Mouse (Mus musculus) heart, postnatal 36 days (tissue): ENCODE results near the gene Cfap221. TPM values are rescaled to one million over a fixed set of nuclear protein-coding genes. Genes with fewer than 3 reads are reported as not detected.

Source experiments
- DNase-seq, 2 experiments: peaks; one replicate each; pipeline ENCODE4 v3.0.0; 2021 to 2022
- intact Hi-C: fragments of 180-260 bp; cut with DNase I; formaldehyde crosslinking; loops from one replicate; pipeline ENCODE4 v1.15.1; 2025
- total RNA-seq, 2 experiments: library from RNA; stranded (reverse); gene quantifications; 2 replicates each; pipeline ENCODE4 v1.2.3; 2021

The Cfap221 gene
- total RNA-seq: not detected

GRCm38 (mm10) chr1:119996798-119997581, at the start of gene Cfap221:
Gene Cfap221 (minus strand): TSS chr1:119997234.
- intact Hi-C loops: no loop called here
- peak; percentile 39 to 49 for DNase-seq

GRCm38 (mm10) chr1:120044584-120044983, 47.5 kb upstream of the Cfap221 start:
- no peak for DNase-seq
- intact Hi-C loops: no loop called here

- intact Hi-C loops: no loop called here
- DNase-seq: no peak
Observed at GRCm38 (mm10) chr1:120042421-120042820, 45.4 kb upstream of the Cfap221 start.

- intact Hi-C loops: no loop called here
- no peak for DNase-seq
Observed at GRCm38 (mm10) chr1:120038594-120038993, 41.6 kb upstream of the Cfap221 start.

GRCm38 (mm10) chr1:120037021-120037683, 40.1 kb upstream of the Cfap221 start:
- no peak for DNase-seq
- intact Hi-C loops: no loop called here

GRCm38 (mm10) chr1:120035456-120036034, 38.5 kb upstream of the Cfap221 start:
- intact Hi-C loops: no loop called here

GRCm38 (mm10) chr1:120034793-120035192, 37.8 kb upstream of the Cfap221 start:
- DNase-seq: no peak
- intact Hi-C loops: no loop called here

More at GRCm38 (mm10) chr1:120035456-120036034, 38.5 kb upstream of the Cfap221 start:
- no peak for DNase-seq

- intact Hi-C loops: loop anchor here (1.0 to 2.0 kb wide), 2 partner anchors 60 to 121 kb away; no protein-coding TSS in a partner anchor
- DNase-seq: no peak
Observed at GRCm38 (mm10) chr1:120033469-120033854, 36.4 kb upstream of the Cfap221 start.

- DNase-seq: peak; percentile 76 to 78
- intact Hi-C loops: loop anchor here (1.0 to 2.0 kb wide), 2 partner anchors 60 to 122 kb away; no protein-coding TSS in a partner anchor
Observed at GRCm38 (mm10) chr1:120032804-120033468, 35.9 kb upstream of the Cfap221 start.

- intact Hi-C loops: no loop called here
- no peak for DNase-seq
Observed at GRCm38 (mm10) chr1:120030474-120030873, 33.4 kb upstream of the Cfap221 start.

GRCm38 (mm10) chr1:120027693-120028092, 30.7 kb upstream of the Cfap221 start:
- peak; percentile 15 to 45 for DNase-seq
- intact Hi-C loops: no loop called here

GRCm38 (mm10) chr1:120025050-120025439, 28.0 kb upstream of the Cfap221 start:
- intact Hi-C loops: no loop called here
- DNase-seq: no peak

GRCm38 (mm10) chr1:120024331-120025049, 27.5 kb upstream of the Cfap221 start:
- intact Hi-C loops: no loop called here
- no peak for DNase-seq

- intact Hi-C loops: no loop called here
- DNase-seq: no peak
Observed at GRCm38 (mm10) chr1:120021951-120022350, 24.9 kb upstream of the Cfap221 start.

- intact Hi-C loops: no loop called here
Observed at GRCm38 (mm10) chr1:120020322-120020897, 23.4 kb upstream of the Cfap221 start.

GRCm38 (mm10) chr1:120019428-120019827, 22.4 kb upstream of the Cfap221 start:
- DNase-seq: no peak
- intact Hi-C loops: loop anchor here (10.0 kb wide), 1 partner anchor 565 kb away; no protein-coding TSS in a partner anchor

More at GRCm38 (mm10) chr1:120020322-120020897, 23.4 kb upstream of the Cfap221 start:
- no peak for DNase-seq

GRCm38 (mm10) chr1:120018900-120019299, 21.9 kb upstream of the Cfap221 start:
- no peak for DNase-seq
- intact Hi-C loops: loop anchor here (10.0 kb wide), 1 partner anchor 564 kb away; no protein-coding TSS in a partner anchor

- intact Hi-C loops: loop anchor here (10.0 kb wide), 1 partner anchor 561 kb away; no protein-coding TSS in a partner anchor
- DNase-seq: no peak
Observed at GRCm38 (mm10) chr1:120016240-120016639, 19.2 kb upstream of the Cfap221 start.

GRCm38 (mm10) chr1:120013111-120013510, 16.1 kb upstream of the Cfap221 start:
- intact Hi-C loops: loop anchor here (1.0 to 10.0 kb wide), 3 partner anchors 194 to 558 kb away; no protein-coding TSS in a partner anchor
- DNase-seq: peak; percentile 49 to 73
